Comparison of ENCODE assay signal across 9 mouse cellular contexts in genomic region chr7:30728214-30728613, GRCm38 (mm10). TPM values are rescaled to one million over a fixed set of nuclear protein-coding genes. Genes with fewer than 3 reads are reported as not detected.
DNase-seq lines count a peak whose midpoint lies in the region; ATAC-seq and TF ChIP-seq lines count a peak whose summit lies in the region.
"Had no signal": no experiment of that assay in that cellular context is flagged by ENCODE, and none has a peak within 500 bp of the region (broad histone marks: within the 10 kb centered on the region; RNA-seq: fewer than 3 reads in every experiment).

No protein-coding gene starts in this region.

- H3K27ac ChIP-seq in cerebellum, adult 2 months (ENCODE audit: insufficient read depth, low read length), result no peak overlapping the region
- no peak overlapping the region for H3K27ac ChIP-seq in liver, embryonic 11.5 days (ENCODE audit: low read depth, low read length)
- H3K27ac ChIP-seq in stomach, postnatal 0 days (replicated peaks), result 0 out of 2 replicates have a peak overlapping the region, but pooled peaks have one; percentile 8

- WGBS in cerebellum, adult 2 months, result 57% methylated on average over 6 of the region's 6 CpGs
- WGBS in liver, embryonic 11.5 days, result 71% methylated on average over 6 of the region's 6 CpGs
- 60% methylated on average over 6 of the region's 6 CpGs for WGBS in stomach, postnatal 0 days

- DNase-seq in cerebellum, adult 2 months, result no peak
- no peak for DNase-seq in cerebellum, adult 8-10 months
- DNase-seq in liver, embryonic 11.5 days (ENCODE audit: low spot score), result no peak
- peak; percentile 41 for DNase-seq in stomach, postnatal 0 days (ENCODE audit: low spot score)
- no peak for DNase-seq in frontal cortex, adult 2 months (ENCODE audit: extremely low spot score in 1 of 2, low spot score in 1 of 2)
- no peak for DNase-seq in testis, postnatal 14 days (ENCODE audit: low spot score)

- H3K4me2 ChIP-seq in liver, embryonic 11.5 days, result peak overlapping the region; percentile 93
- H3K4me2 ChIP-seq in stomach, postnatal 0 days (replicated peaks; ENCODE audit: low read depth), result peak overlapping the region; percentile 85

- no peak for TF ChIP-seq POLR2A in cerebellum, adult 2 months (IDR thresholded peaks at IDR 0.05; ENCODE audit: borderline replicate concordance, insufficient read depth, low read length)

- TF ChIP-seq EP300 in stomach, postnatal 0 days (optimal IDR thresholded peaks at IDR 0.05), result no peak

- H3K9me3 ChIP-seq in megakaryocyte, embryonic 14.5 days, result no peaks in the 10 kb centered on the region
- no peaks in the 10 kb centered on the region for H3K9me3 ChIP-seq in liver, embryonic 11.5 days (ENCODE audit: control insufficient read depth, low read length)
- no peaks in the 10 kb centered on the region for H3K9me3 ChIP-seq in stomach, postnatal 0 days (ENCODE audit: control insufficient read depth, low read length)

- ATAC-seq in megakaryocyte, adult 5-6 weeks (ENCODE audit: poor library complexity, severe bottlenecking), result no peak
- ATAC-seq in liver, embryonic 11.5 days (replicated peaks; ENCODE audit: low FRiP score), result no peak
- peak; percentile 11; the same call in 1 of the 2 replicates for ATAC-seq in stomach, postnatal 0 days (ENCODE audit: low FRiP score, low TSS enrichment)

- peaks cover 55% of the 10 kb centered on the region for H3K36me3 ChIP-seq in megakaryocyte, embryonic 14.5 days (replicated peaks; ENCODE audit: low read length)
- peaks cover 10% of the 10 kb centered on the region; the same call in 1 of the 2 replicates for H3K36me3 ChIP-seq in liver, embryonic 11.5 days (ENCODE audit: control insufficient read depth, insufficient read depth, low read length)
- no peaks in the 10 kb centered on the region for H3K36me3 ChIP-seq in stomach, postnatal 0 days (ENCODE audit: control insufficient read depth, insufficient read depth, low read length)

- no peaks in the 10 kb centered on the region for H3K27me3 ChIP-seq in cerebellum, adult 2 months (ENCODE audit: control insufficient read depth, insufficient read depth, low read length)
- no peaks in the 10 kb centered on the region for H3K27me3 ChIP-seq in megakaryocyte, embryonic 14.5 days (replicated peaks)
- H3K27me3 ChIP-seq in liver, embryonic 11.5 days (replicated peaks; ENCODE audit: control insufficient read depth, insufficient read depth, low read length), result no peaks in the 10 kb centered on the region
- H3K27me3 ChIP-seq in stomach, postnatal 0 days (ENCODE audit: control insufficient read depth, insufficient read depth, low read length), result no peaks in the 10 kb centered on the region

- no peak for TF ChIP-seq CTCF in cerebellum, adult 2 months (IDR thresholded peaks at IDR 0.05; ENCODE audit: borderline replicate concordance, insufficient read depth, low read depth, low read length)
- no peak for TF ChIP-seq CTCF in stomach, postnatal 0 days (IDR thresholded peaks at IDR 0.05; ENCODE audit: low read depth)

- peak overlapping the region; percentile 92 for H3K9ac ChIP-seq in liver, embryonic 11.5 days (ENCODE audit: low read depth, low read length)
- peak overlapping the region; percentile 80 for H3K9ac ChIP-seq in stomach, postnatal 0 days (ENCODE audit: low read length)

- H3K4me3 ChIP-seq in cerebellum, adult 2 months (replicated peaks; ENCODE audit: insufficient read depth, low read depth, low read length), result peak overlapping the region; percentile 39
- peak overlapping the region; percentile 97 for H3K4me3 ChIP-seq in megakaryocyte, embryonic 14.5 days (replicated peaks)
- H3K4me3 ChIP-seq in liver, embryonic 11.5 days (ENCODE audit: low read depth, low read length), result peak overlapping the region; percentile 89
- H3K4me3 ChIP-seq in stomach, postnatal 0 days (ENCODE audit: low read depth, low read length), result peak overlapping the region; percentile 74; the same call in 1 of the 2 replicates

- H3K4me1 ChIP-seq in cerebellum, adult 2 months (ENCODE audit: control insufficient read depth, insufficient read depth, low read length), result peaks cover 14% of the 10 kb centered on the region
- H3K4me1 ChIP-seq in megakaryocyte, embryonic 14.5 days, result peaks cover 42% of the 10 kb centered on the region
- H3K4me1 ChIP-seq in liver, embryonic 11.5 days (replicated peaks; ENCODE audit: control insufficient read depth, insufficient read depth, low read length), result peaks cover 17% of the 10 kb centered on the region
- no peaks in the 10 kb centered on the region; the same call in 1 of the 2 replicates for H3K4me1 ChIP-seq in stomach, postnatal 0 days (replicated peaks; ENCODE audit: control insufficient read depth, insufficient read depth)

RNA-seq across cellular contexts. Expression of gene Tmem147, which starts 1.1 kb away (rescaled TPM):
- 247 TPM in 2 replicates for polyA plus RNA-seq in cerebellum, adult 2 months (2012; rRNA removed)
- 25.4 and 46.3 TPM in 2 replicates for polyA plus RNA-seq in megakaryocyte, embryonic 14.5 days (2012; ENCODE audit: insufficient read depth, low replicate concordance)
- total RNA-seq in megakaryocyte, adult 5-6 weeks (2015), result 86.7 and 96.5 TPM in 2 replicates
- total RNA-seq in megakaryocyte, adult 5-6 weeks (2017), result 27.8 and 31.4 TPM in 2 replicates
- polyA plus RNA-seq in liver, embryonic 11.5 days (2014; fragmentation: Nextera tagmentation; extraction: Ambion mirVana), result 168 and 181 TPM in 2 replicates
- 210 and 221 TPM in 2 replicates for polyA plus RNA-seq in stomach, postnatal 0 days (2015; fragmentation: Nextera tagmentation; extraction: Ambion mirVana)
- polyA plus RNA-seq in frontal cortex, adult 2 months (2012; rRNA removed), result 167 and 185 TPM in 2 replicates

RNA-seq across cellular contexts. Expression of gene Gapdhs, which starts 15.3 kb away (rescaled TPM):
- not detected in 2 replicates for polyA plus RNA-seq in cerebellum, adult 2 months (2012; rRNA removed)
- not detected in 2 replicates for polyA plus RNA-seq in megakaryocyte, embryonic 14.5 days (2012; ENCODE audit: insufficient read depth, low replicate concordance)
- not detected in 2 replicates for total RNA-seq in megakaryocyte, adult 5-6 weeks (2015)
- total RNA-seq in megakaryocyte, adult 5-6 weeks (2017), result not detected in 2 replicates
- polyA plus RNA-seq in liver, embryonic 11.5 days (2014; fragmentation: Nextera tagmentation; extraction: Ambion mirVana), result 0.31 and 0.44 TPM in 2 replicates
- polyA plus RNA-seq in stomach, postnatal 0 days (2015; fragmentation: Nextera tagmentation; extraction: Ambion mirVana), result 0.27 and 0.30 TPM in 2 replicates
- not detected in 2 replicates for polyA plus RNA-seq in frontal cortex, adult 2 months (2012; rRNA removed)
- total RNA-seq: left cerebral cortex, adult 18-20 months had no signal

RNA-seq across cellular contexts. Expression of gene Atp4a, which starts 16.2 kb away (rescaled TPM):
- polyA plus RNA-seq in cerebellum, adult 2 months (2012; rRNA removed), result 0.33 and 0.39 TPM in 2 replicates
- polyA plus RNA-seq in megakaryocyte, embryonic 14.5 days (2012; ENCODE audit: insufficient read depth, low replicate concordance), result 0.10 TPM in 1 of 2 replicates, not detected in the other
- total RNA-seq in megakaryocyte, adult 5-6 weeks (2015), result 0.71 and 1.3 TPM in 2 replicates
- 0.04 TPM in 1 of 2 replicates, not detected in the other for total RNA-seq in megakaryocyte, adult 5-6 weeks (2017)
- polyA plus RNA-seq in liver, embryonic 11.5 days (2014; fragmentation: Nextera tagmentation; extraction: Ambion mirVana), result 1.5 and 1.9 TPM in 2 replicates
- polyA plus RNA-seq in stomach, postnatal 0 days (2015; fragmentation: Nextera tagmentation; extraction: Ambion mirVana), result 601 and 695 TPM in 2 replicates
- polyA plus RNA-seq in frontal cortex, adult 2 months (2012; rRNA removed), result 0.65 and 0.82 TPM in 2 replicates

RNA-seq across cellular contexts. Expression of gene Sbsn, which starts 23.1 kb away (rescaled TPM):
- polyA plus RNA-seq in cerebellum, adult 2 months (2012; rRNA removed), result 6.3 and 6.9 TPM in 2 replicates
- polyA plus RNA-seq in megakaryocyte, embryonic 14.5 days (2012; ENCODE audit: insufficient read depth, low replicate concordance), result 0.21 TPM in 1 of 2 replicates, not detected in the other
- 0.22 and 3.2 TPM in 2 replicates for total RNA-seq in megakaryocyte, adult 5-6 weeks (2015)
- total RNA-seq in megakaryocyte, adult 5-6 weeks (2017), result 0.49 and 0.88 TPM in 2 replicates
- 0.07 and 0.21 TPM in 2 replicates for polyA plus RNA-seq in liver, embryonic 11.5 days (2014; fragmentation: Nextera tagmentation; extraction: Ambion mirVana)
- polyA plus RNA-seq in stomach, postnatal 0 days (2015; fragmentation: Nextera tagmentation; extraction: Ambion mirVana), result 438 and 453 TPM in 2 replicates
- polyA plus RNA-seq in frontal cortex, adult 2 months (2012; rRNA removed), result 14.6 and 15.1 TPM in 2 replicates

RNA-seq across cellular contexts. Expression of gene 2200002J24Rik, which starts 29.5 kb away (rescaled TPM):
- not detected in 2 replicates for polyA plus RNA-seq in cerebellum, adult 2 months (2012; rRNA removed)
- not detected in 2 replicates for polyA plus RNA-seq in megakaryocyte, embryonic 14.5 days (2012; ENCODE audit: insufficient read depth, low replicate concordance)
- not detected in 2 replicates for total RNA-seq in megakaryocyte, adult 5-6 weeks (2015)
- total RNA-seq in megakaryocyte, adult 5-6 weeks (2017), result not detected in 2 replicates
- polyA plus RNA-seq in liver, embryonic 11.5 days (2014; fragmentation: Nextera tagmentation; extraction: Ambion mirVana), result 0.53 TPM in 1 of 2 replicates, not detected in the other
- polyA plus RNA-seq in stomach, postnatal 0 days (2015; fragmentation: Nextera tagmentation; extraction: Ambion mirVana), result 54.4 and 61.2 TPM in 2 replicates
- polyA plus RNA-seq in frontal cortex, adult 2 months (2012; rRNA removed), result not detected in 2 replicates
- total RNA-seq: left cerebral cortex, adult 18-20 months had no signal

Comparison
In these comparisons a context has a peak if more than half of its experiments do, and no peak if none do; other contexts are left out.
1. H3K4me3 ChIP-seq: peak in every context shown above with its lines; median percentile 97 in megakaryocyte, embryonic 14.5 days; 89 in liver, embryonic 11.5 days; 74 in stomach, postnatal 0 days; 39 in cerebellum, adult 2 months.
2. RNA of gene Atp4a, which starts 16.2 kb away (polyA plus RNA-seq): 601 to 695 TPM in stomach, postnatal 0 days; 1.5 to 1.9 TPM in liver, embryonic 11.5 days, 0.65 to 0.82 TPM in frontal cortex, adult 2 months, 0.33 to 0.39 TPM in cerebellum, adult 2 months and 0.10 TPM in megakaryocyte, embryonic 14.5 days; every median in the first group is over 100 times any median in the second.